Mouse (Mus musculus) cerebellum, adult (tissue): ENCODE data around the gene Olfr391-ps.

Experiments used
- ATAC-seq: cut with Nextera tagmentation; 2 replicates; pipeline ENCODE4 v1.9.2; 2017; ENCODE audit warnings: mild to moderate bottlenecking, moderate library complexity, mixed read lengths; ENCODE audit not compliant: insufficient number of reproducible peaks, low FRiP score, low TSS enrichment

The Olfr391-ps gene

GRCm38 (mm10) chr11:73802952-73803351 lies at the start of gene Olfr391-ps:
TSS of gene Olfr391-ps (minus strand) at chr11:73803052.
- ATAC-seq: no peak

- ATAC-seq: no peak
Measured at GRCm38 (mm10) chr11:73851354-73851753, 48.5 kb upstream of the Olfr391-ps start, which contains the start of gene Olfr393. TSS of gene Olfr393 (minus strand) at chr11:73851454.

GRCm38 (mm10) chr11:73816949-73817348 lies 14.1 kb upstream of the Olfr391-ps start, which contains the start of gene Olfr392:
TSS of gene Olfr392 (minus strand) at chr11:73817049.
- no peak for ATAC-seq

GRCm38 (mm10) chr11:73782664-73783063 lies 20.2 kb downstream of the Olfr391-ps start, which contains the start of gene Olfr390:
TSS of gene Olfr390 (plus strand) at chr11:73782964.
- no peak for ATAC-seq

GRCm38 (mm10) chr11:73780613-73781012 lies 22.2 kb downstream of the Olfr391-ps start, which contains the start of gene Olfr389:
TSS of gene Olfr389 (minus strand) at chr11:73780713.
- no peak for ATAC-seq

- ATAC-seq: no peak
Measured at GRCm38 (mm10) chr11:73759115-73759514, 43.7 kb downstream of the Olfr391-ps start.
